Mouse (Mus musculus) E14TG2a.4 (cell line): ENCODE measurements around the gene Ypel2.

Experiments
- CTCF ChIP-seq: conservative IDR thresholded peaks from 2 replicates; pipeline ENCODE4 v1.5.1; 2014; ENCODE audit warnings: low read length
- POU5F1 ChIP-seq: IDR thresholded peaks from 2 replicates; pipeline ENCODE4 v1.6.1; 2014; ENCODE audit warnings: low read length, borderline replicate concordance

DNA sequence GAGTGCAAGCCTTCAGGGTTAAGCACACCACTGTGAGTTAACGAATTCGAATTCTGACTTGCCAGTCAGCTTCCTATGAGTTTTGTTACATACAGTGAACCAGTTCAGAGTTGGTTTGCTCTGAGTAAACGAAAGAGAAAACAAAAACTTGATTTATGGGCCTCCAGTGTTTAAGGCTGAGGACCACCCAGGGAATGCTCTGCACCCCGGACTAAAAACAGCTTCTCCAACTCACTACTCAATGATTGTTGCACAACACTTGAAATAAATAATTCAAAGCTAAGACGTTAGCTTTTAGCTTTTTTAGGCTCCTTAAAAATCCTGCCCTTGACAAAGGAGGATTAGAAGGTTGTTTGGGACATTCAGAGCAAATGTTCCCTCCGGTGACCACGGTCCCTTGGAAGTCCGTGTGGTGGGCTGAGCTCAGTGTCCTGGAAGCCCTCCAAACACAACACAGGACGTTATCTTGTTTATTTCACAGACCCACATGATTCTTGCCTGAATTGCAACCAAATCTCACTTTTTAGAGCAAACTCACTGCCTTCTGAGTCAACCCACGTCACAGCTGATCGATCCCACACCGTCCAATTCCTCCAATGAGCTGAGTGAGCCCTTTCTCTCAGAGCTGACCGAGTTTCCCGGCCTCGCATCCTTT lies 38.8 kb downstream of the Ypel2 start:
- TF ChIP-seq CTCF = no peak
- no peak for TF ChIP-seq POU5F1
